Mouse (Mus musculus): ENCODE results near the gene Snrnp25.
A peak's percentile ranks its signal among the peaks of the same experiment; 100 is the strongest.

Snrnp25 gene

DNA sequence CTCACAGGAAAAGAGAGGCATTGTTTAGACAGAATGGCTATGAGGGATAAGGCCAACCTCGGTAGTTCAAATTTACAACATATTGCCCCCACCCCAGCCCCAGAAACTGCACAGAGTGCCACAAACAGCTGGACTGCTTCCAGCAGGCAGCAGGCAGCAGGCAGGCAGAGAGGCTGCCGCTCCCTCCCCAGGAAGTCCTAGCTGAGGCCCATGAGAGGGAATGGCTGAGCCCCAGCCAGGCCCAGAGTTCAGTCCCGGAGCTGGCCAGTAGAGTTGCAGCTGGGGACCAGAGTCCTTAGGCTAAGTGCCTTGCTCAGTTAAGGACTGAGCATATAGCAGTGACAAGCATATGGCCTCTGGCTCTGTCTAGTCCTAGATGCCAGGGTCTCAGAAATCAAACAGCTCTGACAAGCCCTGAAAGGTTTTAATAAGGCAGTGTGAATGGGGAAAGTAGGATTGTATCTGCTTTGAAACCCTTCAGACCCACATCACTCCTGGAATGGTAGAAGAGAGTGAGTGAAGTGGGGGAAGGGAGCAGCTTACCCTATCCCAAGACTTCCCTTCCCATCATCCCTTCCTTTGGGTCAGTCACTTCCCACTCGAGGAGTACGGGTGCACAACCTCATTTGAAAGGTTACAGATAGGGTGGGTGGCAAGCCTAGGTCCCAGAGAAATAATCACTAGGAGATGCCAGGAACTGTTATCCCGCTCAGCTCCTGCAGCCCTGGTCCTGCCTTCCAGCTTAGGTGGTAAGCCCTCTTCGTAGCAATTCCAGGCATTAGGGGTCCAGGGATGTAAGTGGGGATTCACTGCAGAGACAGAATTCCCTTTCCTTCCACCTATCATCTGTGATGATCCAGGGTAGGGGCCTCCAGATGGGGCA is 20.2 kb downstream of the Snrnp25 start:
- DNase-seq: peak; percentile 37

DNA sequence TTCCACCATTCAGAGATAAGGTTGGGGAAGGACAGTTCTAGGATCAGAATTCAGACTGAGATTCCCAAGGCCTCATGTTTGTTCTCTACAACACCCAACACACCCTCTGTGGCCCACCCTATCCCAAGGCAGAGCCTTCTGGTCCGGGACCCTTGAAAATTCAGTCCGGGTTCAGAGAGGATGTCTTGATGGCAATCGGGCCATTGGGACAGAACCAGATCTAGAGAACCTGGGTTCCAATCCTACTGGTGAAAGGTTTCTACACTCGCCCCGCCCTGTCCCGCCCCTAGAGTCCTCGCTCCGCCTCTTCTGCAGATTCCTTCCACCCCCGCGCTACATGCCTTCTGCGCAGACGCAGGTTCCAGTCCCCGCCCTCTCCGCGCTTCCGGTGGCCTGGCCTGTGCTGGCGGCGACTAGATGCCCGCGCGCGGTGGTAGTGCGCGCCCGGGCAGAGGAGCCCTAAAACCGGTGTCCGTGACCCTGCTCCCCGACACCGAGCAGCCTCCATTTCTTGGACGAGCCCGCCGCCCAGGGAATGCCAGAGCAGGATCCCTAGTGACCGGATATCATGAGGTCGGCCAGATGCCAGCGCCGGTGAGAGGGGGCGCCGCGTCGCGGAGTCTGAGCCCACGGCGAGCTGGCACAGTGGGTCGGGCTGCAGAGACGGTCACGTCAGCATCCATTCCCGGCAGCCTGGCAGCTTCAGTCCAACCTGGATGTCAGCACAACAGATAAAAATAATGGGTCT is 21.1 kb downstream of the Snrnp25 start, which contains the start of gene Mpg:
TSS of gene Mpg (plus strand) at position 382 of the 748 bp plus-strand sequence.
- peak; percentile 94 for DNase-seq

DNA sequence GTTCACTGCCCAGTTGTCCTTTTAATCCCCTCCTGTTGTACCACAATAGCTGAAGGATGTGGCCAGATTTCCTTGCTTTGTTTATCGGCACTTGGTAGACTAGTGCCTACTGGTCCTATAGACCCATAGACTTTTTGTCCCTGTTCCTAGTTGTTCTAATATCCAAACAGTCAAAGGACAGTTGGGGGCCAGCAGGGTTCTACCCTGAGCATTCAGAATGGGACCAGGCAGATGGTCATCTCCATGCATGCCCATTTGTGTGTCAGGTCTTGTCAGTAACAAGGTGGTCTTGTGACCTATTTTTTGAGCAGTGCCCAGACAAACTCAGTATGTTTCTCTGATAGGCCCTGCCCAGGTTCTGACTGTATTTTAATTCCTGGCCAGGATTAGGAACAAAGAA is 21.8 kb downstream of the Snrnp25 start:
- no peak for DNase-seq

DNA sequence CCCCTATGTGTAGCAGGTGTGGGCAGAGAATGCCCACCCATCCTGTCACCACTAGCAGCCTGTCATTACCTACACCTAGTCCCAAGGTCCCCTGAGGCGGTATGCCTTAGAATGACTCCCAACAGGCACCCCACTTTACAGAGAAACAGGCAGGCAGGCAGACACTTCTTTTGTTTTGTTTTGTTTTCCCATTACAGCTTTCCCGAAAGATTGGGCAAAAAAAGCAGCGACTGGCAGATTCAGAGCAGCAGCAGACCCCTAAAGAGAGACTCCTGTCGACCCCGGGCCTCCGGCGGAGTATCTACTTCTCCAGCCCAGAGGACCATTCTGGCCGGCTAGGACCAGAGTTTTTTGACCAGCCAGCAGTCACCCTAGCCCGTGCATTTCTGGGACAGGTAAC is 22.3 kb downstream of the Snrnp25 start:
- DNase-seq: no peak

DNA sequence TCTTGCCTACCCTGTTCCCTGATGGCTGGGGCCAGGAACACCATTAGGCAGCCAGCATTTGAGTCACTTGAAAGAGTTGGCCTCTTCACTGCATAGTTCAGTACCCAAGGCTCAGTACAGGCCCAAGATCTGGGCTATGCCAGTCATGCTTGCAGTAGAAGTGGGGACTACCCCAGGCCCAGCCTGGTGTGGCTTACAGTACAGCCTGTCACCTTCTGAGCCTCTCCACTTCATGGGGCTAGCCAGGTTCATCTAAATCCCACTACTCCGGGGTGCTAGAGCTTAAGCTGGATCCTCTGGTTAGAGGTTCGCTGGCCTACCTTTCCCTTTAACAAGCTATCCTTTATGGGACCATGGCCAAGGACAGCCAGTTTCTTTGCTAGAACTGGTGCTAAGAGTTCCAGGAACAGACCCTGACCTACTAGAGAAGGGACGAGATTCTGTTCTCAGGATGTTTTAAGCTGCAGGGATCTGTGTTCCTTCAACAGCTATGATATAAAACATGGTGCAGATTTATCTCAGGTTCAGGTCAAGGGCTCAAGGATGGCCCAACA is 23.2 kb downstream of the Snrnp25 start:
- DNase-seq: no peak

DNA sequence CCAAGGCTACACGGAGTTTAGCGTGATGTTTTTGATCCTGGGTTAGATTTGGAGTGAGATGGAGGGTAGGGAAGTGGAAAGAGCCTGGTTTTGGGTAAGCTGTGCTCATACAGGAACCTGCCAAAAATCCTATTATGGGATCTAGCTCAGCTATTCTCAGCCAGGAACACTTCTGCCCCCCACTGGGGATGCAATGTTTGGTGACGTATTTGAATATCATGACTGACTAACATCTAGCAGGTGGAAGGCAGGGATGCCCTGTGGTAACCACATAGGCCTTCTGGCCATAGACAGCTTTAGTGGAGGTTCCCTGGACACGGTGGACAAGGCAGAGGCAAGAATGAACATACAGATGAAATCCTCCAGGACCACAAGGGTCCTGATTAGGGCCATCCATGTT is 25.0 kb downstream of the Snrnp25 start:
- DNase-seq: peak; percentile 43

DNA sequence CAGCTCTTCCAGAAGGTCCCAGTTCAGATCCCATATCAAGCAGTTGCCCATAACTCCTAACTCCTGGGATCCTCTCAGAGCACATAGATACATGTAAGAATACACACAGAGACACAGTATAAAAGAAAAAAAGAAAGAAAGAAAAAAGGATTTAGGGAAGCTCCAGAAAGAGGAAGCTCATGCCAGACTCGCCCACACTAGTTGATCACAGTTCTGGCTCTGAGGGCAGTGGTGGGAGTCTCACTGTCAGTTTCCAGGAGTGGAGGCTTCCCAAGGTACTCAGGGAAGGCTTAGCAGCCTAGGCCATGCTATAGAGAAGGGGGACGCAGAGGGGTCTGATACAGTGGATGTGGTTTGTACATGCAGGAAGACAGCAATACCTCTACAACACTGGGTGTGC is 25.9 kb downstream of the Snrnp25 start:
- DNase-seq: no peak

DNA sequence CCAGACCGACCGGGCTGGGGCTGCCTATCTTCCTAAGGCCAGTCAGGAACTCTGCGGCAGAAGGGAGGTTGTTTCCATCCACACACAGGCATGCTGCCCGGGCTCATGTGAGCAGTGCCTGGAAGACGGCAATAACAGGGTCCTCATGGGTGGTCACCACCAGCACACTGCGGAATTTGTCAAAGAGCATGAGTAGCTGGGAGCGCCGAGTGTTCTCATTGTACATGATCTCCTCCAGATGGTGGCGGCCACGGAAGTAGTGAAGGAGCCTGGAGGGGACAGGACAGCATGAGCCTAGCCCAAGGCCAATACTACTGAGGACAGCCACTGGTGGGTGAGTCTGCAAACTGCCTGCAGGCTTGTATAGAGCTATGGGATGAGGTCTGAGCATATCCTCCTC is 27.6 kb downstream of the Snrnp25 start:
- no peak for DNase-seq

DNA sequence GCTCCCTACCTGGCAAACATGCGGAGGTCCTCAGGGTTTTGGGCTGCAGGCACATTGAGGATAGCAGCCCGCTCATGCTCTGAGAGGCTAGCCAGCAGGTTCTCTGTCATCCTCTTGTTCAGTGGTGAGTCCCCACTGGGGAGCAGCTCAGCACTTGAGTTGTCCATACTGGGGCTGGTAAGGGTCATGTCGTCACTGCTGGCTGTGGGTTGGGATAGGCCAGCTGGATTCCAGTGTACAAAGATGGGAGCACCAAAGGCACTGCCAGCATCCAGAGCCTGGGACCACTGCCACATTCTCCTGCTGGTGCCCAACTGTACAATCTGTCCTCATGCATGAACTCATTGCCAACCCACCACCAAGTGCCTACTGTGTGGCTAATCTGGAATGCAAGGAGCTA is 28.7 kb downstream of the Snrnp25 start:
- no peak for DNase-seq

DNA sequence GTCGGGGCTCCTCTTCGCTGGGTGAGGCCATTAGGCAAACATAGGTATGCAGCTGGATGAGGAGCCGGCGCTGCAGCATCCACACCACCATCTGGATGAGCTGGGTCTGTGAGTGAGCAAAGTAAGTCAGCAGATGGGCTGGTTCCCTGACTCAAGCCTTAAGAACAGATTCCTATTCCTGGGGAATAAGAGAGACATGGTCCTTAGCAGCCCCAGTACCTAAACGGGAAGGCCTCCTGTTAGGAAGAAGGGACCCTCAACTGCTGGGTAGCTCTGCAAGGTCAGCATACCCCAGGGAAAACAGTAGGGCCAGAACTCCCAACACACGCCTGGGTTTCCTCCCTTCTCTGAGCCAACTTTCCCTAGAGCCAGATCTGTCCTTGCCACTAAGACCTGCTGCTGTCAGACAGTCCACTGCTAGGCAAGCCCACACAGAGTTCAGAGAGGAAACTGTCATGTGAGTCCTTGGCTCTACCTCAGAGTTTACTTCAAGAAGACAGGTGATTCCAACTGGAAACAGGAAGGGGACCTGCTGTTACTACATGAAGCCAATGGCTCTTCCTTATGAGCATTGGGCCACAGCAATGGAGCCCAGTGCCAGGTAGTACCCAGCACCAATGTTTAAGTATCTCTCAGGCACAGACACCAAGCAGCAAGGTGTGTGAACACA is 29.7 kb downstream of the Snrnp25 start:
- no peak for DNase-seq

DNA sequence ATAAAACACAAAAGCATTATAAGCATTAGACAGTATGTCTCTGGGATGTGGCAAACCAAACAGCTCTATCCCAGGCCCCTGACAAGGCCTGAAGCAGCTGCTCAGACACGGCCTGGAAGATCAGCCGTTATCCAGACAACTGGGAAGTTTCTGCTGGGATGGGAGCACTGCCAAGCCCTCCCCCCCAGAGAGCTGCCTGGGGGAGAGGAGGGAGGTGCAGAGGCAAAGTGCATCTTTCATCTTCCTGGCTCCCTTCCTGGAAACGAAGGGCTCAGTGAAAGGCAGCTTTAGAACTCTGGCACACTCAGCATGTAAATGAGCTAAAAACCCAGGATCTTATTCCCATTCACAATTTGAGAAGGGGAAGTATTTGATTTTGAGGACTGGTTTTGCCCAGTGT is 30.4 kb downstream of the Snrnp25 start:
- peak; percentile 8 for DNase-seq

DNA sequence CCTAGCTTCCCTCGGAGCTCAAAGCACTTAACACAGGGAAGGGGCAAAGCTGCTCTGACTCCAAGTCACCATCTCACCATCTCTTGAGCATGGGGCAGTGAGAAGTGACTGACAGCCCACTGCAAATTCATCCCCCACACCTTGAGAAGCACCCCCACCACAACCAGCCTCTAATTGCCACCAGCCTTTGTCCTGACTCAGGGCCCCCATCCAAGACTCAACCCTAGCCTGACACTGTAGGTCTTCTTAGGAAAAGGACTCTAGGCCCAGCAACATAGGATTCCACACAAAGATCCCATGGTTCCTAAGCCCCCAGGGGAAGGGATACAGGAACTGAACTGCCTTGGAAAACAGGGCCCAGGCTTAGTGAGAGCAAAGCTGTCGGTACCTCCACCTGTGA is 30.9 kb downstream of the Snrnp25 start:
- no peak for DNase-seq

DNA sequence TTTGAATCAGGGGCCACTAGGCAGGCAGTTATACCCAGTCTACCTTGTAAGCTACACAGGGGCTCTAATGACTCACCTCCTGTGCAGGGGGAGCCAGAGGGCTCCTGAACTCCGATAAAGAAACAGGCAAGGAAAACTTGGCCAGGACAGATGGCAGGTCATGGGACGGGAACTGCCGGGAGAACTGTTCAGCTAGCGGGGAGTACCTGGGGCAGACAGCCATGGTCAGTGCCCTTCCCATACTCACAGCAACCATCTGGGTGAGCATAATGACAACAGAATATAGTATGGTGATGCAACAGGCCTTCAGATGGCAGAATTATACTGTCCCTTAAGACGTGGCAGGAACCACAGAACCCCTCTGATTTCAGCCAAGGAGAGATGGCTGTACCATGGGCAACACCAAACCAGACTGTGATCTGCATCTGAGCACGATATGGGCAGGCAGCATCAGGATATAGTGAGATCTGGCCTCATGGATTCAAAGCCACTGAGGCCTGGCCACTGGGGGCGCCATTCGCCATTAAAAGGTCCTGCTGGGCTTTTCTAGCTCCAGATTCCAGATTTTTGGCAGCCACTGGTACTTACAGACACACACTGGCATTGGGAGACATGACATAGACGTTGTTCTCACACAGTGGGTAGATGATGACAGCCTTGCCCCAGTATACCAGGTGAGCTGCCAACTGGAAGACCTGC is 31.6 kb downstream of the Snrnp25 start:
- peak; percentile 74 for DNase-seq

DNA sequence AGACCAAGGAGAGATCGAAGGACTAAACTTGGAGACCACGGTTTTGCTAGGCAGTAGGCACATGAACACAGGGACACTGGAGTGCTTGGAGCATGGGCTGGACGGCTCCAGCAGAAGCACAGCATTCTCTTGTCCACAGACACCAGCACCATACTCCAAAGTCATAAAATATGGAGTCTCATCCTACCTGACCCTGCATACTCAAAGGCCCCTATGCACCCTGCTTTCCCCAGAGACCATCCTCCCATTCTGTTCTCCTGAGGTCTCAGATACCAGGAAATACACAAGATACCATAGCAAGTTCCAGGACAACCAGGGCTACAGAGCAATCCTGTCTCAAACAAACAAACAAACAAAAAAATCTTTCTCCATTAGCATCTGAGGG is 32.2 kb downstream of the Snrnp25 start:
- no peak for DNase-seq

DNA sequence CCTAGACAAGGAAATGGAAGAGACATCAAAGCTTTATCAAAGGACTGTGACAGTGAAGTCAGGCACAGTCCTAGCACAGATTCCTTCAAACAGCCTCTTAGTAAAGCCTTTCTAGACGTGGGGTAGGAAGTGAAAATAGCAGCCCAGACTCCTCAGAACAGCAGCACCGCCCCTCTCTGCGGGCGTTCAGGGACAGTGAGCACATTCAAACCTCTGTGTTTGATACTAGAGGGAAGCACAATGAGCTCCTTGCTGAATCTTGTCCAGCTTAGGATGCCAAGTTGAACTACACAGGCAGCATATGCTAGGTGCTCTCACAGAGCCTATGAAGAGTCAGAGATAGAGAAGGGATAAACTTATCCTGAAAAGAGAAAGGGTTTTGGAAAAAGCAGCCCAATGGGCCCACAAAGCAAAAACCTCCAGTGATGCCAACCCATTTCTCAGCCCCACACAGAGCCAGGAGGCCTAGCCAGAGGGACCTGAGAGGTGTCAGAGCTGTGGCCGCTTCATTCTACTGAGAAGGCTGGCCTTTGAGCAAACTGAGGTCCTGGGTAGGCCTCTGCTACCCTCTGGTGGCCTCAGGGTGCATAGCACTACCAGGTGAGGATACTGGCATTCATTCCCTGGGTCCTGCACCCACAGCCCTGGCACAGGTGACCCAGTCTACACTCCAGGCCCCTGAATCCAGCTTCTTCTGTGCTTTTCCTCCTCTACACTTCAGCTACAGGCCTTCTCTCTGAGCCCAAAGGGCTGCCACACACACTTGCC is 33.1 kb downstream of the Snrnp25 start:
- DNase-seq: peak; percentile 84

DNA sequence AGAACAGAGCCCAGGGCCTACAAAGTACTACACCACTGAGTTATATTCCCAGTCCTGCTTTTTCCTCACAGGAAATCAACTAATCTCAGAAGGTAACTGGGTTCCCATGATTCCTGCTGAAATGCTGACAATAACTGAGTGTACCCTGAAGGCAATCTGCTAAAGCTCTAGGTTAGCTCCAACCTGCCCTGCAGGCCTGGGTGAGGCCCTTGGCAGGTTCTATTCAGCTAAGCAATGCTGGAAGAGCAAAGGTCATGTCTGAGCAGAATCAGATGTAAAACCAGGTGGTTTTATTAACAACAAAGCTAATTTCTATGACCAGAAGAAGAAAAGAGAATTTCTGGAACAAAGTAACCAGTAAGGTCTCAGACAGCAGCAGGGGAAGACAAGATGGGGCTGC is 36.2 kb downstream of the Snrnp25 start:
- DNase-seq: no peak

DNA sequence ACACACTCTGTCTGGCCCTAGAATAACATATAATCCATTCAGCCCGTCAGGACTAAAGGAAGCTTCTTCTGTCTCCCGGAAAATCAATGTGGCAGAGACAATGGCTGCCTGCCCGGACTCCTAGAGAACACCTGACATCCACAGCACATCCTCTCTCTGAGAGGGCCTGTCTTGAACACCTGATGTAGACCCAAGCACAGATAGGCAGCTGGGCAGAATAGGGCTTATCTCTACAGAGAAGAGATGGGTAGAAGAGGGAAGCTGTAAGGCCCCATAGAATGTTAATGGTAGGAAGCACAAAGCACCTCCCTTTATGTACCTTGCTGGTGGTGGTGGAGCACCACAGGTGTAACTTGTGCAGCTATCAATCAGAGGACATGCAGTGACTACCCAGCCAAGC is 37.0 kb downstream of the Snrnp25 start:
- DNase-seq: no peak

DNA sequence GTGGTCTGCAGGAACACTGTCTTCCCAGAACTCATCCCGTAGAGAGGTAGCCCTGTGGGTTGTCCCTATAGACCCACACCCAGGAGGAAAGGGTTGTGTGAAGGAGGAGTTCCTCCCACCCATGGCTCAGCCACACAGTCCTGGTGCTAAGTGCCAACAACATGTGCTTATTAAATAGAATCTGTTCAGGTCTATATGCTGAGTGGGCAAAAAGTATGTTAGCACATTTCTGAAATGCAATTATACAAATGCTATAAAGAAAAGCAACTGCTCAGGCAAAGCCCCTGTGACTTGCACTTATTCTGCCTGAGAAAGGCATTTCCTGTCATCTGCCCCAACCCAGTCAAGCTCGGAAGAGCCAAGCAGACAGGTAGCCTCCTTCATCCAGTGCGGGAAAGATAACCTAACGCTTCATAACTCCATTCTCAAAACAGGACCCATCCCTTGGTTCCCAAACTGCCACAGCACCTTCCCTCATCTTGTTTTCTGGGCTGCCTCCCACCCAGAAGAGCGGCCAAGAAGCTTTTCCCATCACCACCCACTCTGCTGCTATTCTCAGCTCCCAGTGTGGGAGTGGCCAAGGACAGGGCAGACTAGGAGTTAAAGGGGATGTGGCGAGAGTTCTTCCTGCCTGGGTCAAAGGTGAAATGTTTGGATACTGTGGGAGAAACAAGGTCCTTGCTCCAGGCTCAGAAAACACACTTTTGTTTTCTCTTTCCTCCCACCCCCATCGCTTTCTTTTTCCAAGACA is 38.2 kb downstream of the Snrnp25 start:
- no peak for DNase-seq

DNA sequence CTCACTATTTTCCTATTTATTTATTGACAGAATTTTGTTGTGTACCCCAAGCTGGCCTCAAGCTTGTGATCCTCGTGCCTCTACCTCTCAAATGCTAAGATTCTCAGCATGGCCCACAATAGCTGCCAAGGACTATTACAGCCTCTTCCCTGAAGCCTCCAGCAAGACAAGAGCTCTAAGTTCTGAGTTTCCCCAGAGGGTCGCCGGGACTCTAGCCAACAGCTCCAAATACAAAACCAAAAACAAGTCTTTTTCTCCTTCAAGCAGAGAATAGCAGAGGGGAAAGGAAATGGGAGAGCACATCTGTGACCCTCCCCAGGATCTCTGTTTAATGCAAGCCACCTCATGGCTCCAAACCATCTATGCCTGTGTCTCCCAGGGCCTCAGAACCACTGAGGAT is 38.8 kb downstream of the Snrnp25 start:
- DNase-seq: no peak

DNA sequence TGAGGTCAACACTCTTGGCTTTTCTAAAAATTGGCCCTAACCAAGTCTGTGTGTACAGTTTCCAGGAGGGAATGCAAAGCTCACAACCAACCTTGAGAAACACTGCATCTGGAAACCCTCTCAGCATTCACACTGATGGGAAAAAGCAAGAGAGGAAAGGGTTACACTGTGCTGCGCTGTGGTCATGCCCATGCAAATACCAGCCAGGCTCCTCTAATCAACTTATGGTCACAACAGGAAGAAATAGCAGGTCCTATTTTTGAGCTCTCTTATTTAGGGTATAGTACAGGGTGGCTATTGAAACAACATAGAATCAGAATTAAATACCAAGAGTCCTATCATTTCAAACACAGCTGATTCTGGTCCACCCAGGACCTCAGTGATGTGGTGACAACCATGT is 39.4 kb downstream of the Snrnp25 start:
- DNase-seq: no peak

DNA sequence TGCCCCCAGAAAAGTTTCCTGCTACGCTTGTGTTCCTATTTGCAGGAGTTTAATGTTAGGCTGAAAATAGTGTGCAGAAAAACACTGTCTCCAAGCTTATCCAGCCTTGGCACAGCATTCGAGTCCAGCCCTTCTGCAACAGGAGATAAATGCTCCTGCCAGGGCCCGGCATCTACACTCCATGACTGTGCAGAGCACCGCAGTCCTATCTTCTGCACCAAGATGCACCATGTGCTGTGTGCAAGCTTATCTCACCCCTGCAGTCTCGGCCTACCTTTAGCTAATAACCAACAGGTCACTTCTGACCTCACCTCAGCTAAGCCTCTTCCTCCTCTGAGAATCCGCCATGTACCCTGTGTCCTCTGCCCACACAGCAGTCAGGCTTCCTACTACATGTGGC is 40.4 kb downstream of the Snrnp25 start:
- no peak for DNase-seq
